Mouse (Mus musculus): Measurements from ENCODE around the gene Ttc16.

The Ttc16 gene

DNA sequence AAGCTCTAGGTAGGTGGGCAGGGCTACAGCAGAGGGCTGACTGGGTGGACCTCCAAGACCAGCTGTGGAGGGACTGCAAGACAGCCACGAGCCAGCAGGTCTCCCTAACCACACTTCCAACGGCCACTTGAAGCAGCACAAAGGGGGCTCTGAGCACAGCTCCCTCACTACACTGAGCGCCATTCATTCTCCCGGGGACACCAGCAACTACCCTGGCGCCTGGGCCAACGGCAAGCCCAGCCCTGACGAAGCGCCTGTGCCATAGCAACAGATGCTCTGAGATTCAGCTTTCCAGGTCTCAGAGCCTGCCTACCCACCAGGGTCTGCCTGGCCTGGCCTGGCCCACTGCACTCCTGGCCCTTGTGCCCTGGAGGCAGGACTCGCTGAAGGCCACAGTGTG, 56.7 kb downstream of the Ttc16 start:
- no peak for DNase-seq (ENCODE audit: low read depth, low spot score)

DNA sequence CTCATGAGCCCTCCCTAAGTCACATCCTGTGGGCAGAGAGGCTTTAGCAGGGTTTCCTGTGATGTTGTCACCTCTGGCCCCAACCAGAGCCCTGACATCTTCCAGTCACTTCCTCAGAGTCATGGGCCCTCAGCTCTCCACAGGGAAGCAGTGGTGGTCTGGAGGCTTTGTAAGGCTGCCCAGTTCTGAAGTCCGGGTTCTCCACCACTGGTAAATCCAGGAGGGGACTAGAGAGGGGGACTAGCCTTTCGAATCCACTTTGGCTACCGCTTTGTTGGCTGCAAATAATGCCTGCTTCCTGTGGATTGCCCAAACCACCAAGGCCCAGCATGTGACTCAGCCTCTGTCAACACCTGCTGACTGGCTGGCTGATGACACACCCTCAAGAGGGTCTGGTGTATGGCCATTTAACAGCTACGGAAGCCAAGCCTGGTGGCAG, 60.4 kb downstream of the Ttc16 start:
- DNase-seq (ENCODE audit: low read depth, low spot score): peak; percentile 73

DNA sequence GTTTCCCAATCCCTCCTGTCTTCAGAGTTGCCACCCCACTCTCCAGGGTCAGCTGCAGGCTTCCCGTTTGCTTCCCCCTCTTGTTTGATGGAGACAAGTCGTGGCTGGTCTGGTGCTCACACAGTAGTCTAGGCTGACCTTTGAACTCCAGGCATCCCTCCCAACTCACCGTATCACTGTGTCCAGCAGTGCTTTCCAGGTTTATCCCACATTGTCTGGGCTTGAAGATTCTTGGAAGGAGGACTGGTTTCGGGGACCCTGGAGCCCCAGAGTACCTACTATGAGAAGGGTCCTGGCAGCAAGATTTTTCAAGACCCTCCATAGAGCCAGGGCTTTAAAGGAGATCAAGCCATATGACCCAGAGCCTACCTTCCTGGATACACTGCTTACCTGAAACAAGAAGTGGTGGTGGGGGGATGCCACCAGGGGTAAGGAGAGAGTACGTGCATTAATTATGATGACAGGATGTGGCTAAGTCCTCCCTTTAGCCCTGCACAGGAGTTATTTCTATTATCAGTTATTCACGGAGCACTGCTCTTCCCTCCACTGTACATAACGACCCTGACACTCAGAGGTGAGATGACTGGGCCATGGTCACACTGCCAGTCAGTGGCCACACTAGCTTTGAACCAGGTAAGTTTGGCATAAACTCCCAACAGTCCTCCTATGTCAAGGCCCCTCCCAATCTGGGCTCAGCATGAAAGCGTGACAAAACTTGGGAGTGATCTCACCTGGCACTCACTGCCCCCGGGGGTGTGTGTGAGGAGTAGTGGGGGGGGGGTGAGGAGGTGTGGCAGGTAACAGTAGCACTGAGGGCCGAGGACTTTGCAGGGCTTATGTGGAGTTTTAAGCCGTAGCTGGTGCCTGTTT, 61.1 kb downstream of the Ttc16 start:
- peak; percentile 58 for DNase-seq (ENCODE audit: low read depth, low spot score)

DNA sequence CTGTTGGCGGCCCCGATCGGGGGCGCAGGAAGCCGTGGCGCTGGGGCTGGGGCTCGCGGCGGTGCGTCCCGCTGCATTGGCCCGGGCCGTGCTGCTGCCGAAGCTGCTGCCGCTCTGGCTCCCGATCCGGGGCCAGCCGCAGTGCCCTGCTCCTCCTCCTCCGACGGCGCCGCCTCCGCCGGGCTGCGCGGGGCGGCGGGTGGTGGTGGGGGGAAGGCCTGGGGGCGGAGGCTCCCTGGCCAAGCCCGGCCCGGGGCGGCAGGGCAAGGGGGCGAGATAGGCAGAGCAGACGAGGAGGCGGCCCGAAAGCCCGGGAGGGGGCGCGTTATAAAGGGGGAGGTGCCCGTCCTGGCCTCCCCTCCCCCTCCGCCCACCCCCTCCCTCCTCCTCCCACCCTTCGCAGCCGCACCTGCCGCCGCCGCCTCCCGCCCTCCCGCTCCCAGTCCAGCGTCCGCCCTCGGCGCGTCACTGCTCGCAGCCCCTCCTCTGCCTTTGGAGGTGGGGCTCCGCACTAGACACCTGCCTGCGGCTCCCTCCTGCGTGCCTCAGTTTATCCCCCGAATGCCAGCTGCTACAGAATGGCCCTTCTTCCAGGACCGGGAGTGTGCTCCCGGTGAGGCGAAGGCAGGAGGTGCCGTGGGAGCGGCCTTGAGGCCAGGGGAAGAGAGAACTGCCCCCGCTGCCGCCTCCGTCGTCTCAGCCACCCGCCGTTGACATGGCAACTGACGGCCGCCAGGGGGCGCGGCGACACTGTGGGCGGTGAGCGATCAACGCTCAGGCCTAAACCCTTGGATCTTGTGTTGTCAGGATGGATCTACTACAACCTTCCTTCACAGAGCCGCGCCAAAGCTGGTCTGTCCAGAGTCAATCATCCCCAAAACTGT, 62.3 kb downstream of the Ttc16 start, which contains the start of gene Cdk9:
Cdk9 (minus strand) TSS at position 143 of the 884 bp plus-strand sequence.
- DNase-seq (ENCODE audit: low read depth, low spot score): peak; percentile 97

DNA sequence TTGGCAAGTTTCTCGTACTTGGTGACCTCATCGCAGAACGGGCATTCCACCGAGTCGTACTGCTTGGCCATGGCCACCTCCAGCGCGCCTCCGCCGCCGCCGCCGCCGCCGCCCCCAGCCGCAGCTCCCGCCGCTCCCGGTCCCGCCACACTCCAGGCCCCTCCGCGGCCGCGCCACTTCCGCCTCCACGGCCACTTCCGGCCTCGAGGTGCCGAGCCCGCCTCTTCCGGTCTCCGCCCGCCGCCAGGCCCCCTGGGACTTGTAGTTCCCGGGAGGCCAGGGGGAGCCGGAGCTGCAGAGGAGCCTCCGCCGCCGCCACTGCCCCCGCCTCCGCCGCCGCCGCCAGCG, 62.9 kb downstream of the Ttc16 start:
- peak; percentile 96 for DNase-seq (ENCODE audit: low read depth, low spot score)

DNA sequence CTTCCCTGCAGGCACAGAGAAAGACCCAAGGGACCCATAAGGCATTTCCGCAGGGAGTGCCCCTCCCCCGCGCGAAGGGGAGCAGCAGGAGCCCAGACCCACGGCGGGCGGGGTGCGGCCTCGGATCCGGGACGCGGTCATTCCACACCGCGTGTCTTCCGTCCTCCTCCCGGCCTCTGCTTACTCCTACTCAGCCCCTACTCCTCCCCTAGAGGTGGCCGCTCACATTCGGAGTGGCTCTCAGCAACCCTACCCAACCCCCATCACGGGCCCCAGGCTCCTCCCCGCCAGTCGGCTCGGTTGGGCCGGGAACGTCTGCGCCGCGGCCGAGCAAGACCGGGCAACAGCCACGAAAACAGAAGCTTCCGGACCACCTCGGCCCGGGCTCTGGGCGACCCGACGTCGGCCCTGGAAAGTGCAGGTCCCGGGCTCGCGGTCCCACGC, 63.3 kb downstream of the Ttc16 start:
- peak; percentile 74 for DNase-seq (ENCODE audit: low read depth, low spot score)

DNA sequence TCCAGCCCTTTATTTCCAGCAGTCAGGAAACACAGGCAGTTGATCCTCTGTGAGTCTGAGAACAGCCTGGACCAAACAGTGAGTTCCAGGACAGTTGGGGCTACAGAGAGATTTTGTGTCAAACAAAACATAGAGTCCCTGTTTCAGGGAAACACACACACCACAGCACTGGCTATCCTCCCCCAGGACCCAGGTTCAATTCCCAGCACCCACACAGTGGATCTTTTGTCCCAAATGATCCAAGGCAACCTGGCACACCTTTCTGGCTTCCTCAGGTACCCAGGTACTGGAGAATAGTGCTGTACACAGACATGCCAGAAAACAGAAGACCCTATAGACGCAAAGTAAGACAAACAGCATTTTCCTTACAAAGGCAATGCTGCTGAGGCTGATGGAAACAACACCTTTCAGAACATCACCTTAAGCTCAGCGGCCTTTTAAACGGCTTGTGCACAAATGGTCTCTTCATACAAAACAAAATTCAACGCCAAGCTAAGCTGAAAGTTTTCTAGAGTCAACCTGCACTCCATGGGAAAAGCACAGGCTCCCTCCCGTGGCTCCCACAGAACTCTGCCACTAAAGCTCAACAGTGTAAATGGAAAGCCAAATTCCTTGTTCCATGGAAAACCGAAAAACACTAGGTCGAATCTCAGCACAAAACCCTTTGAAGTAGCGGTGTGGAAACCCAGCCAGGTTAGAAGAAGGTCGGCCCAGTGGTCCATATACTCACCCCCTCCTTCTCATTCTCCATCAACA, 64.0 kb downstream of the Ttc16 start:
- DNase-seq (ENCODE audit: low read depth, low spot score): no peak

DNA sequence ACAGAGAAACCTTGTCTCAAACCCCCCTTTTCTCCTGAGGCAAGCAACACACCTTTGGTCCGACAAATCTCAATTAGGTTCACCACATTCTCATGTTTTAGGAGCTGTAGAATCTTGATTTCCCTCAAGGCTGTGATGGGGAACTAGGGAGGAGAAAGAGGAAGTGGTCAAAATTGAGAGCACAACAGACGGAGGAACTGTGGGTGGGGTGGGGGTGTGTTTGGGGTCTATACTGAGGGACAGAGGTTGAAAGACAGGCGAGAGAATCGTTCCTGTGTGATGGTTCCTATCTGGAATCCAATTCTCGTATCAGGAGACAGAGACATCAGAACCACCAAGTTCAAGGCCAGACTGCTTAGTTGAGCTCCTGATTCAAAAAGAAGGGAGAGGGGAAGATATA, 65.0 kb downstream of the Ttc16 start:
- DNase-seq (ENCODE audit: low read depth, low spot score): no peak

DNA sequence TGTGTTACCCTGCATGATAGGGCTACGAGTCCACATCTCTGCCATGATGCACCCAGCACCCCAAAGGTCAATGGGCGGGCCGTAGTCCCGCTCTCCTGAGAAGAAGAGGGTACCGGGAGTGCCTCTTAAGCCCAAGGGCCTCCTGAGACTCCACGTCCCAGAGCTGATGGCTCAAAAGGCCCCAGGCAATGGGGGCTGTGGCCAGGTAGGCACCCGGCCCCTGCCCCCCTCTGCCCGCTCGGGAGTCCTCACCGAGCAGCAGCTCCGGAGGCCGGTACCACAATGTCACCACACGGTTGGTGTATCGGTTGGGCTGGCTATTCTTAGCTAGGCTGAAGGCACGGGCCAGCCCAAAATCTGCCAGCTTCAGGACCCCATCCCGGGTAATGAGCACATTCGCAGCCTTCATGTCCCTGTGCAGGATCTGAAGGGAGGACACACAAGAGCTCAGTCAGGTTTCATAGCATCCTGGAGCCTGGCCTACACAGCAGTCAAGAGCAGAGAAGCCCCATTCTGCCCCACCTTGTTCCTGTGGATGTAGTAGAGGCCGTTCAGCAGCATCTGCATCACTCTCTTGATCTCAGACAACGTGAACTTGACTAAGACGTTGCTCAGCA, 65.8 kb downstream of the Ttc16 start:
- DNase-seq (ENCODE audit: low read depth, low spot score): no peak

DNA sequence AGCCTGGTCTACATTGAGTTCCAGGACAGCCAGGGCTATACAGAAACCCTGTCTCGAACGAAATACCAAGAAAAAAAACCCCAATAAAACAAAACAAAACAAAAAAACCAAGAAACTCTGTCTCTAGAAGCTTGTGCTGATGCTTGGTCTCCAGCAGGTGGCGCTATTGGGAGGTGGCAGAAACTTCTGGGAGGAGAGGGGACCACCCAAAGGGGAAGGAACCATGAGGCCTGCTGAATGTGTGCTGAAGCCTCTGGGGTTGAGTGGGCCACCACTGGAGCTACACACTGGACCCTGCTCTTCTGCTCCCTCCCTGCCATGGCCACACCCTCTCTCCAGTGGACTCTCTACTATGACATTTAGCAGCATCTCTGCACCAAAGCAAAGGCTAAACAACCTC, 66.8 kb downstream of the Ttc16 start:
- DNase-seq (ENCODE audit: low read depth, low spot score): peak; percentile 84

Data from CD4-positive, CD25-positive, alpha-beta regulatory T cell, adult 2 months (primary cell).